Mouse (Mus musculus) brain, embryonic 14.5 days (tissue): ENCODE measurements at regions not wholly inside any gene's neighbourhood (a gene's known extent, or its start where the extent isn't known, plus 50 kb on each side); places are given as distances from the start of the nearest gene placed in this dataset.

Experiments
- CTCF ChIP-seq: fragments of 200-500 bp; IDR thresholded peaks from 2 replicates; pipeline ENCODE4 v1.5.1; 2012; ENCODE audit warnings: inconsistent platforms, mild to moderate bottlenecking, moderate library complexity, borderline replicate concordance; ENCODE audit not compliant: insufficient read depth, insufficient read length; ENCODE audit errors: extremely low read depth
- POLR2A ChIP-seq: fragments of 200-500 bp; IDR thresholded peaks from 2 replicates; pipeline ENCODE4 v1.6.1; 2012; ENCODE audit warnings: mild to moderate bottlenecking, inconsistent platforms, borderline replicate concordance; ENCODE audit not compliant: poor library complexity, insufficient read depth, insufficient read length, severe bottlenecking; ENCODE audit errors: extremely low read depth

GRCm38 (mm10) chr8:103855291-103855690, 246.1 kb upstream of the Cdh5 start:
- TF ChIP-seq POLR2A = no peak
- no peak for TF ChIP-seq CTCF
